Mouse (Mus musculus) midbrain, postnatal 0 days (tissue): ENCODE data around the gene Plekhg1. TPM values are rescaled to one million over a fixed set of nuclear protein-coding genes. Genes with fewer than 3 reads are reported as not detected.

Experiments used
- ATAC-seq: fragments of 200-750 bp; cut with Nextera tagmentation; 2 replicates; pipeline ENCODE4 v1.8.0; 2017; ENCODE audit warnings: moderate number of reproducible peaks, mild to moderate bottlenecking, moderate TSS enrichment, moderate library complexity; ENCODE audit not compliant: low FRiP score
- DNase-seq: peaks from one replicate; pipeline ENCODE4 v3.0.0-alpha.2; 2015; ENCODE audit warnings: low spot score
- H3K27ac ChIP-seq: fragments of 300-500 bp; sonication (generic); 2 replicates; pipeline ENCODE4 v1.5.1; 2014; ENCODE audit warnings: low read depth, mild to moderate bottlenecking, low read length, mixed read lengths
- H3K27me3 ChIP-seq: fragments of 300-500 bp; sonication (generic); 2 replicates; pipeline ENCODE4 v1.6.1; 2014; ENCODE audit warnings: low read length, control low read depth, mixed read lengths; ENCODE audit not compliant: insufficient read depth
- H3K36me3 ChIP-seq: fragments of 300-500 bp; sonication (generic); 2 replicates; pipeline ENCODE4 v1.6.1; 2014; ENCODE audit warnings: low read length, control low read depth, mixed read lengths; ENCODE audit not compliant: insufficient read depth
- H3K4me1 ChIP-seq: fragments of 300-500 bp; sonication (generic); 2 replicates; pipeline ENCODE4 v1.6.1; 2014; ENCODE audit warnings: mild to moderate bottlenecking, control low read depth, antibody characterized with exemption, low read length, mixed read lengths; ENCODE audit not compliant: insufficient read depth
- H3K4me2 ChIP-seq: fragments of 300-500 bp; sonication (generic); 2 replicates; pipeline ENCODE4 v1.6.1; 2014; ENCODE audit warnings: low read depth, mild to moderate bottlenecking, low read length, mixed read lengths; ENCODE audit not compliant: poor library complexity, severe bottlenecking
- H3K4me3 ChIP-seq: fragments of 300-500 bp; sonication (generic); 2 replicates; pipeline ENCODE4 v1.5.1; 2014; ENCODE audit warnings: low read depth, mild to moderate bottlenecking, low read length, moderate library complexity
- H3K9ac ChIP-seq: fragments of 300-500 bp; sonication (generic); replicated peaks from 2 replicates; pipeline ENCODE4 v1.6.1; 2014; ENCODE audit warnings: mild to moderate bottlenecking, low read length, moderate library complexity, mixed read lengths; ENCODE audit not compliant: poor library complexity, severe bottlenecking
- H3K9me3 ChIP-seq: fragments of 300-500 bp; sonication (generic); 2 replicates; pipeline ENCODE4 v1.6.1; 2016; ENCODE audit warnings: low read length, control low read depth
- CTCF ChIP-seq: IDR thresholded peaks from 2 replicates; pipeline ENCODE4 v1.5.1; 2016; ENCODE audit warnings: antibody characterized with exemption, mild to moderate bottlenecking
- WGBS: fragments of 180-500 bp; shearing (Covaris S2); extraction: QIAGEN DNeasy Blood & Tissue Kit; methylation state at CpG from one replicate; pipeline ENCODE4 v1.1.7; 2014; 5-methylcytosine and 5-hydroxymethylcytosine counted together
- polyA plus RNA-seq: library from polyadenylated mRNA; unstranded; fragments of >200 nt; fragmentation: Nextera tagmentation; extraction: Ambion mirVana; gene quantifications from 2 replicates; pipeline ENCODE4 v1.2.1, GENCODE M21; 2015
- total RNA-seq: library from RNA; depleted of rRNA; stranded (reverse); fragments of >200 nt; gene quantifications from 2 replicates; pipeline ENCODE4 v1.2.3, GENCODE M21; 2014

The Plekhg1 gene
- total and polyA plus RNA-seq, 2 experiments from 2014 or later: 5.7 to 17.1 TPM

DNA sequence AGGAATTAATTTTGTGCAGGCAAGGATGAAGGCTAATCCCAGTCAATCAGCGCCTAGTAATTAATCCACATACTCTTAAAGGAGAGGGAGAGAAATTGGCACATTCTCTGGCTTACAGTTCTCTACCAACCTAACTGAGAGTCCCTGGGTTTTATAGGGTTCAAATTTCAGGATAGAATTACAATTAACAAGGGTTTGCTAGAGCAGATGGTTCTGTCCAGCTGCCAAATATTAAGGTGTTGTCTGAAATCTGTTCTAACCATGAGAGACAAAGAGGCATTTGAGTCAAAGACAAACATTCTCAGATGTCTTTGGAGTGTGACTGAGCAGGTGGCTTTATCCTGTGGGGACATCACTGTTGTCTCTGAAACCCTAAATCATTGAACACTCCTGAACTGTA lies 87.2 kb downstream of the Plekhg1 start:
- no peak overlapping the region for H3K9ac ChIP-seq
- WGBS: 38% methylated on average over 1 of the region's 1 CpGs
- no peak overlapping the region for H3K4me2 ChIP-seq
- no peaks in the 10 kb centered on the region for H3K36me3 ChIP-seq
- H3K27me3 ChIP-seq: no peaks in the 10 kb centered on the region
- DNase-seq: peak; percentile 24
- no peaks in the 10 kb centered on the region for H3K4me1 ChIP-seq
- no peak for TF ChIP-seq CTCF
- no peak overlapping the region for H3K4me3 ChIP-seq
- no peak for ATAC-seq
- no peaks in the 10 kb centered on the region for H3K9me3 ChIP-seq
- no peak overlapping the region for H3K27ac ChIP-seq

DNA sequence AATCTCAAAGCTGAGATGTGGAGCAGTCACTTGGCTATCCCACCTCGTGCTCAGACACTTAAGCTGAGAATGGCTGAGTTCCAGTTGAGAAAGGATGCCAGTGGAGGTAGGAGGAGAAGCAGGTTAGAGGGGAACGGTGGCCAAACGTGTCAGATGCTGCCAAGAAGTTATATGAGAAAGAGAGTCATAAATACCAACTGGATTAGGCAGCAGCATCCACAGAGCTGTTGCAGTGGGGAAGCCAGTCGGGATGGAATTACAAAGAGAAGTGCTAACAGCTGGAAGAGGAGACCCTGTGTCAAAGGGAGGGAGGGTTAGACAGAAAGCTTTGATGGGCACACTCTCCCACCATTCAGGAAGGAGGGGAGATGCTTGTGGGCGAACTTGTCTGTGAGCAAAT lies 89.3 kb downstream of the Plekhg1 start:
- H3K27ac ChIP-seq: no peak overlapping the region
- no peak for TF ChIP-seq CTCF
- H3K9ac ChIP-seq: no peak overlapping the region
- H3K27me3 ChIP-seq: no peaks in the 10 kb centered on the region
- H3K4me1 ChIP-seq: no peaks in the 10 kb centered on the region
- no peak for DNase-seq
- WGBS: 51% methylated on average over 5 of the region's 5 CpGs
- ATAC-seq: no peak
- H3K36me3 ChIP-seq: no peaks in the 10 kb centered on the region
- no peak overlapping the region for H3K4me3 ChIP-seq
- H3K4me2 ChIP-seq: no peak overlapping the region
- no peaks in the 10 kb centered on the region for H3K9me3 ChIP-seq

DNA sequence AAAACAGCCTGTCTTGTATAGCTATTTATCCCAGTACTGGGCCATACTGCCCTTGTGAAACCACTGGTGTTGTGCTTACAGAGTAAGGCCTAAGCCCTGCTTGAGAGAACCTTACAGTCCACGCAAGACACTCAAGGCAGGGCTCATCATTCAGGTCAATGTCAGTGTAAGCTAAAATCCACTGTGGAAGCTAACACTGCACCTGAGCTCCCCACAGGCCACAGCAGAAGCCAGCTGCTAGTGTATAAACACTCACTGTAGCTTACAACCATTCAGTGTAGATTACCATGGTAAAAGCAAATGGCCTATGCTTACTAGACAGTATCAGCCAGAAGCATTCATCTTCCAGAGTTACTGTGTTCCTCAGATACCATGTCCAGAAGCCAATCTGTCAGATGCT lies 90.5 kb downstream of the Plekhg1 start:
- H3K9ac ChIP-seq: no peak overlapping the region
- TF ChIP-seq CTCF: no peak

DNA sequence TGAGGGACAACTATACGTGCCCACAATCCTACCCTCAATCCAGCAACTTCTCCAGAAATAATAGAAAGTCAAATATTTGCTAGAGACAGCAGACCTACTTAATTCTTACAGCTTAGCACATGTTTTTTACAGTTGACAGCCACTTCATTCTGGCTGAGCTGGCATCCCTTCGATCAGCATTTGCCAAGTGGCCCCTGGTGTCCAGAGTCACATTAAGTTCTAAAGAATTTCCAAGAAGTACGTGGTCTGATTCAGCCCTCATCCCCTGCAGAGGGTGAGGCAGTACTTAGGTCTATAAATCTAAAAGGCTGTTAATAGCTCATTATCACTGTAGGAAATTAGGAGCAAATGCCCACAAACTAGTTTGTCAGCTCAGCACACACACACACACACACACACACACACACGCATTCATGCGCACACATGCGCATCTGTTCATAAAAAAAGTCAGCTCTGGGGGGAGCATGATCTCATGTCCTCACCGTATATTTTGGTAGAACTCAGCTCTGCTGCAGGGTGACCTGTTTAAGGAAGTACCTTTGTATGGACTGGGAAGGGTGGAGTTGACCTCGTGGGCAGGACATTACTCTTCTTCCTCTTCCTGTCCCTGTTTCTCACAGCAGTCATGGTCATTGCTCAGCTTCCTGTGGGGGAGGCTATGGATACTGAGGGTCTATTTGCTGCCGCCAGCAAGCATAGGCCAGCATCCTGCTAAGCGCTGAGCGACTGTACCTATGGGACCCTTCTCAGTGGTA lies 91.6 kb downstream of the Plekhg1 start:
- no peak overlapping the region for H3K9ac ChIP-seq
- H3K4me3 ChIP-seq: no peak overlapping the region
- no peak overlapping the region for H3K4me2 ChIP-seq
- TF ChIP-seq CTCF: no peak
- H3K9me3 ChIP-seq: no peaks in the 10 kb centered on the region
- ATAC-seq (no peak), DNase-seq (peak; percentile 28)
- no peak overlapping the region for H3K27ac ChIP-seq
- H3K4me1 ChIP-seq: no peaks in the 10 kb centered on the region
- H3K27me3 ChIP-seq: no peaks in the 10 kb centered on the region
- 85% methylated on average over 11 of the region's 11 CpGs for WGBS
- H3K36me3 ChIP-seq: no peaks in the 10 kb centered on the region

More for the DNA sequence above, 90.5 kb downstream of the Plekhg1 start:
- no peak overlapping the region for H3K27ac ChIP-seq
- no peaks in the 10 kb centered on the region for H3K36me3 ChIP-seq
- no peak overlapping the region for H3K4me3 ChIP-seq
- no peak for ATAC-seq
- no peaks in the 10 kb centered on the region for H3K9me3 ChIP-seq
- H3K4me1 ChIP-seq: no peaks in the 10 kb centered on the region
- H3K27me3 ChIP-seq: no peaks in the 10 kb centered on the region
- 100% methylated on average over 1 of the region's 1 CpGs for WGBS
- H3K4me2 ChIP-seq: no peak overlapping the region
- DNase-seq: no peak

DNA sequence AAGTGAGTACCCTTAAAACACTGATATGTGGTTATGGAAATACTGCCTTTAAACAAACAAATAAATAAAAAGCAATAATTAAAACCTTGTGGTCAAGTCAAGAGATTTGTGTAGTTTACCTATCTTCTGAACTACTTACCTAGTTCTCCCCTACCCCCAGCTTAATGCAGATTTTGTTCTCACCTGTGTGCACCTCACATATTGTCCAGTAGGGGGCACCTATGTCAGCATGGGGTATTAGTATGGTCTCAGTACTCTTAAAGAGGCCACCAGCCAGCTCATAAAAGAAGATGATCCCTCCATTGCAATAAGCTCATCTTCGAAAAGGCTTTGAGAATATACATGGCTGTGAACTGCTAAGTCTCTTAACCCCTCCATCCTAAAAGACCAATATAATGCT lies 93.9 kb downstream of the Plekhg1 start:
- Histone ChIP-seq H3K27me3 (no peaks in the 10 kb centered on the region), H3K9ac (no peak overlapping the region), H3K4me1 (no peaks in the 10 kb centered on the region), H3K36me3 (no peaks in the 10 kb centered on the region), H3K4me3 (no peak overlapping the region), H3K4me2 (no peak overlapping the region), H3K9me3 (no peaks in the 10 kb centered on the region), H3K27ac (no peak overlapping the region)
- TF ChIP-seq CTCF: 0 out of 2 replicates have a peak, but pooled peaks have one; percentile 10
- DNase-seq (no peak), ATAC-seq (no peak)
- WGBS: 94% methylated on average over 1 of the region's 1 CpGs

DNA sequence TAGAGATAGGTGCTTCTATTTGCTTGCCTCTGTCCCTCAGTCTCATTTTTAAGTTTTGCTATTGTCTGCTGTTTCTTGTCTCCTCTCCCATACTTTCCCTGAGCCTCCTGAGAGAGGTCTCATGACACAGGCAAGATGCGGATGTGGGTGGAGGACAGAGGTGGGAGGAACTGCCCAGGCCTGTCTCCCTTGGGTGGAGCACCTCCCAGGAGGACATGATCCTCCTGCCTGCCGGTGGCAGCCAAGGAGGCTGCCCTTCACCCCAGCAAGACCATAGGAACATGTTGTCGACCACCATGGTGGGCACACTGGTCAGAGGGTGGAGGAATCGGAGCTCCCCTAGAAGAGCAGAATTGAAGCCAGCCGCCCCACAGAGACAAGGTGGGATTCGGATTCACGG lies 94.5 kb downstream of the Plekhg1 start:
- ATAC-seq: no peak
- WGBS: 83% methylated on average over 7 of the region's 7 CpGs
- H3K27me3 ChIP-seq: no peaks in the 10 kb centered on the region
- no peak overlapping the region for H3K27ac ChIP-seq
- H3K9ac ChIP-seq: no peak overlapping the region
- no peak for TF ChIP-seq CTCF
- H3K4me2 ChIP-seq: no peak overlapping the region
- H3K9me3 ChIP-seq: no peaks in the 10 kb centered on the region
- DNase-seq: no peak
- no peak overlapping the region for H3K4me3 ChIP-seq
- no peaks in the 10 kb centered on the region for H3K36me3 ChIP-seq
- no peaks in the 10 kb centered on the region for H3K4me1 ChIP-seq
